Mouse (Mus musculus): ENCODE results near the gene Ccr1.
"Not testable (repeated sequence)": the region's sequence is repeated elsewhere in the genome, so short reads cannot be mapped to it uniquely, and the experiment has no call there.

Gene Ccr1

DNA sequence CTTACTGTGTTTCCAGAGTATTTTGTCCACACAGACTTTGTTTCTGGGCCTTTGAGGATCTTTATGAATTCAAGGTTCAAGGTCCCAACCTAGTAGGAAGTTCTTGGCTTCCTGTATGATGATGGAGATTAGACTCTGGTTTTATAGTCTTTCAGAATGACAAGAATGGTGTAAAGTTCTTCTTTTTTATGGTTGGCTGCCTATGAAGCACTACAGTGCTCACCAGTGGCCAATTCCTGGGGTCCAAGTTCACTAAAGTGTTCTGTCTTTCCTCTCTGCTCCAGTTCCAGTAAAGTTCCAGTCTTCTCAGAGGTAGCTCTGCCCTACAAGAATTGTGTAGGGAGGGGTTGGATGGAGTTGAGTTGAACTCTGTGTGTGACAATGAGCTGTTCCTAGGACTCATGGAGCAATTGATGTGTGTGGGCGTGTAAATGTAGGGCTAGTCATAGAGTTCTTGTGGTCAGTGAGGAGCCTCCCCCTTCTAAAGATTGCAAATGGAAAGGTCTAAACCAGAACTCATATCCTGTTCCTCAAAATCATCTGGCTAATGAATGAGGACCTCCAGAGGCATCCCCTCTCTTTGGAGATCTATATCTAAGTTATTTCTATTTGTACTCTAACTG lies at the start of gene Ccr1:
TSS of gene Ccr1 (minus strand) at position 403 of the 623 bp plus-strand sequence.
- DNase-seq (ENCODE audit: low spot score in 2 of 2): no peak

GRCm38 (mm10) chr9:124016048-124016447 lies 47.6 kb upstream of the Ccr1 start:
- no peak for DNase-seq (ENCODE audit: low spot score in 2 of 2)

DNA sequence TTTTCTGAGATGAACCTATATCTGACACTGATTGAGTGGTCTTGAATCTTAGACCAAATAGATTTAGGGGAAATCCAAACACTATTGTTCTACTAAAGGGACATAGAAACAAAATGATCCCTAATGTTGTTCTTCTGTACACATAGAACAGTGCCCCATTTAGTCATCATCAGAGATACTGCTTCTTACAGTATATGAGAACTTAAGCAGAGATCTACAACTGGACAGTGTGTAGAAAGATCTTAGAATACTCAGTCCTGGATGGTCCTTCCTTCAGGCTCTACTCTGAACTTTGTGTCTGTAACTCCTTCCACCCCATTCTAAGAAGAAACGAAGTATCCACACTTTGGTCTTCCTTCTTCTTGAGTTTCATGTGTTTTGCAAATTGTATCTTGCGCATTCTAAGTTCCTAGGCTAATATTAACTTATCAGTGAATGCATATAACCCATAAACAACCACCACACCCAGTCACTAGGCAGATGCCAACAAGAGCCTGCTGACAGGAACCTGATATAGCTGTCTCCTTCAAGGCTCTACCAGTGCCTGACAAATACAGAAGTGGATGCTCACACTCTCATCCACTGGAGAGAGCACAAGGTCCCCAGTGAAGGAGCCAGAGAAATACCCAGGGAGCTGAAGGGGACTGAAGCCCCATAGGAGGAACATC lies 46.6 kb upstream of the Ccr1 start:
- no peak for DNase-seq (ENCODE audit: low spot score in 2 of 2)

DNA sequence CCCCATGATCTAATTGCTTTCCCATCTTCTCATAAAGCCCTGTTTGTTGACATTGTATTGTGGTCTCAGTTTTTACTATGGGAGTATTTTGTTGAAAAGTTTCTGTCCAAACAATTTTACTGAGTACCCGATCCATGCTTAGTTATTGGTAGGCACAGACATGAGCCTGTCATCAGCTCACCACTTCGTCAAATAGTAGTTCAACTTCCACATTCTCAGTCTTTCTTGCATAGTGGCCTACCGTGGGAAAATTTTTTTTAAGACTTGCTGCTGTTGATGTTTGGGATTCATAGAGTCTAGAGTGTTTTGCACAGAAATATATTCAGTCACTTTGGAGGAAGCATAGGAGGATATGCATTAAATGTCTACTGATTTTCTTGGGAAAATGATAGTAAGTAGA lies 44.8 kb upstream of the Ccr1 start:
- DNase-seq (ENCODE audit: low spot score in 2 of 2): no peak

DNA sequence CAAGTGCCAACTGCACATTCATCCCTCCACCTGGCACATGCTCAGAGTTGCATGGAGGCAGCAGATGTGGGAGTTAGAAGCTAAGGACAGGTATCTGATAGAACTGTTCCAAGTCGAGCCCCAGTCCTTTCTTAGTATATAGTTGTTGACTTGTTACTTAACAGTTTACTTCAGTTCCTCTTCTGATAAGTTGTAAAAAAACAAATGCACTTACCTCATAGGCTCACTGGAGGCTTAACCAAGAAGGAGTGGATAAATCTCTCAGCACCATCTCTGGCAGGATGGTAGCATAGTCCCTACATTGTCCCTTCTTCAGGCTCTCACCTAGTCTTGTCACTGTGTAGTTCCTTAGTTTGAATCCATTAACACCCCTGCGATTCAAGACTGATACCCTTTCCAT lies 44.2 kb upstream of the Ccr1 start:
- DNase-seq (ENCODE audit: low spot score in 2 of 2): no peak

DNA sequence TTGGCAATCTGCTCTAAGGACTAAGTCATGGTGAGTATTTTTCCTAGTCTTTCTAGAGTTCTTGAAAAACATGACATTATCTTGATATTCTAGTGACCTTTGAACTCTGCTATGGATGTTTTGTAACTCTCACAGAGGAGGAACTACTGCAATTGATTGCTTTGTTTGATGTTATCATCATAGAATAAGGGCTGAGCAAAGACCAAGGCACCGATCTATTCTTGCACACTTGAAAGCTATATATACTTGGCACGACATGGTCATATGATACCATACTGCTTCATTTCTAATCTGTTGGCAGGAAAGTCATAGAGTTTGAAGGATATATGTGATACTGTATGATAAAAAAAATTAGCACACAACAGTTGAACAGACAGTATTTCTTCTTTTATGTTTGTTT lies 31.3 kb upstream of the Ccr1 start:
- no peak for DNase-seq (ENCODE audit: low spot score in 2 of 2)

DNA sequence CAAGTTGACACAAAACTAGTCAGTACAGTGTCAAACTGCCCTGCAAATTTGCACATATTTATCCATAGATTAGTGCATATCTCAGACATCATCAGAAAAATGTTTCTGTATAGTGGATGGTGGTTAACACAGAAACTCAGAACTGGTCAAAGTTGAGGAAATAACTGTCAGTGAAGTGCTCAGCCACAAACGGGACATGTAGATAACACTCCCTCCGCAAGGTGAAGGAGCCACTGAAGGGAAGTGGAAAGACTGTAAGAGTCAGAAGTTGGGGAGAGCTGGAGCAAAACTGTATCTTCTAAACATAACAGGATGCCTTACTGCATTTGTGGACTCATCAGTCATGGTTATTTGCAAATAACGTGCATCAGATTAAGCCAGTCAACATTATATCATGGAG lies 29.2 kb upstream of the Ccr1 start:
- DNase-seq (ENCODE audit: low spot score in 2 of 2): no peak

DNA sequence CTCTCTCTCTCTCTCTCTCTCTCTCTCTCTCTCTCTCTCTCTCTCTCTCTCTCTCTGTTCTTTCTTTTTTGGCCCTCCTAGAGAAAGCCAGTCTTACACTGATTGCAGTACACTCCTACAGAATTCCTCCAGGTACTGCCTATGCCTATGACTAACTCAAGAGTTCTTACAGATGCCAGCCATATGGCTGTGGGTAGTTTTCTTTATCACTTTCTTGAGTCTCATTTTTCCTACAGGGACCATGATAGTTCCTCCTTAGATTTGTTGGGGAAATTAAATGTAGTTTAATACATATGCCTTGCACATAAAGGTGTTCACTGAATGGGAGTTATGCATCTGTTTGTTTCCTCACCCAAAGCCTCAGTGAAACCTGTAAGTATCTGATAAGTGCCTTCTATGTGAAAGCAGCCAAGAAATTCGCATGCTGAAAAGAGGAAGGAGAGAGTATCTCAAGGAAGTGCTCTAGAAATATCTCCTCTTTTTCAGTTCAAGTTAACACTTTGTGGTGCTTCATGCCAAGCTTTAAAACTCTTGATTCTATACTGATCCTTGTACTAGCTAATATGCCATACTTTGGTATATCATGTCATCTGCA lies 22.9 kb upstream of the Ccr1 start:
- peak in 1 of 2 experiments; percentile 5 for DNase-seq (ENCODE audit: low spot score in 2 of 2)

DNA sequence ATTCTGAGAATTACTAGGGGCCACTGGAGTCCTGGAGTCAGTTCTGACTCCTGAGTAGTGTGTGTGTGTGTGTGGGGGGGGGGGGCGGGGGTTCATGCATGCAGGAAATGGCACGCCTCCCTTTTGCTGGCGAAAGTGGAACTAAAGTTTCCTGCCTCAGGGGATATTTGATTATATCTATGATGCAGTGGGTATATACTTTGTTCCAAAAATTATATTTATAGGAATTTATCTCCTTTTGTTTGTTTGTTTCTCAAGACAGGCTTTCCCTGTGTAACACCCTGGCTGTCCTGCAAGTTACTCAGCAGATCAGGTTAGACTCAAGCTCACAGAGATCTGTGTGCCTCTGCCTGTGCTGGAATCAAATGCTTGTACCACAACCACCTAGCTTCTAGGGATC lies 21.2 kb upstream of the Ccr1 start:
- DNase-seq (ENCODE audit: low spot score in 2 of 2): no peak

- DNase-seq (ENCODE audit: low spot score in 2 of 2): no peak
Measured at GRCm38 (mm10) chr9:123986217-123986616, 17.7 kb upstream of the Ccr1 start.

GRCm38 (mm10) chr9:123984943-123985342 lies 16.5 kb upstream of the Ccr1 start:
- DNase-seq (ENCODE audit: low spot score in 2 of 2): no peak

GRCm38 (mm10) chr9:123982720-123983119 lies 14.2 kb upstream of the Ccr1 start:
- DNase-seq (ENCODE audit: low spot score in 2 of 2): no peak

GRCm38 (mm10) chr9:123981909-123982308 lies 13.4 kb upstream of the Ccr1 start:
- DNase-seq (ENCODE audit: low spot score in 2 of 2): no peak

- not testable (repeated sequence) for DNase-seq (ENCODE audit: low spot score in 2 of 2)
Measured at GRCm38 (mm10) chr9:123980858-123981475, 12.5 kb upstream of the Ccr1 start.

- no peak for DNase-seq (ENCODE audit: low spot score in 2 of 2)
Measured at GRCm38 (mm10) chr9:123978308-123978707, 9.8 kb upstream of the Ccr1 start, which contains the start of gene Ccr1l1. Ccr1l1 (minus strand) TSS chr9:123978408.

GRCm38 (mm10) chr9:123976876-123977663 lies 8.6 kb upstream of the Ccr1 start:
- DNase-seq (ENCODE audit: low spot score in 2 of 2): no peak

GRCm38 (mm10) chr9:123975630-123976029 lies 7.1 kb upstream of the Ccr1 start:
- no peak for DNase-seq (ENCODE audit: low spot score in 2 of 2)

GRCm38 (mm10) chr9:123966858-123967495 lies 1.5 kb downstream of the Ccr1 start:
- not testable (repeated sequence) for DNase-seq (ENCODE audit: low spot score in 2 of 2)

GRCm38 (mm10) chr9:123964776-123965175 lies 3.7 kb downstream of the Ccr1 start:
- DNase-seq (ENCODE audit: low spot score in 2 of 2): no peak

GRCm38 (mm10) chr9:123960161-123960560 lies 8.3 kb downstream of the Ccr1 start:
- DNase-seq (ENCODE audit: low spot score in 2 of 2): no peak

- DNase-seq (ENCODE audit: low spot score in 2 of 2): no peak
Measured at GRCm38 (mm10) chr9:123957911-123958413, 10.5 kb downstream of the Ccr1 start.

All from frontal cortex, postnatal 25 days (tissue).